Mouse (Mus musculus) c-Kit-positive CD71-positive TER-119-negative erythroid progenitor cells, embryonic 14.5 days (primary cell): ENCODE measurements around the gene Hist1h4a.
"Not testable (repeated sequence)": the region's sequence is repeated elsewhere in the genome, so short reads cannot be mapped to it uniquely, and the experiment has no call there.

Source experiments
- DNase-seq: peaks from one replicate; pipeline ENCODE4 v3.0.0-alpha.2; 2013; ENCODE audit warnings: low read depth

Gene Hist1h4a

GRCm38 (mm10) chr13:23760972-23761864 is at the start of gene Hist1h4a:
Gene Hist1h4a, minus strand, starts transcription at chr13:23761230.
- peak; percentile 99 for DNase-seq

- DNase-seq: no peak
These were observed 45.5 kb upstream of the Hist1h4a start, which contains the start of gene Slc17a2 for GRCm38 (mm10) chr13:23806422-23807052. Gene Slc17a2, plus strand, starts transcription at chr13:23806993.

- no peak for DNase-seq
These were observed 43.5 kb upstream of the Hist1h4a start for GRCm38 (mm10) chr13:23804532-23804931.

GRCm38 (mm10) chr13:23799405-23799804 is 38.4 kb upstream of the Hist1h4a start:
- DNase-seq: no peak

- DNase-seq: peak; percentile 53
These were observed 31.5 kb upstream of the Hist1h4a start for GRCm38 (mm10) chr13:23792520-23792919.

GRCm38 (mm10) chr13:23779025-23779424 is 18.0 kb upstream of the Hist1h4a start:
- no peak for DNase-seq

GRCm38 (mm10) chr13:23778339-23778738 is 17.3 kb upstream of the Hist1h4a start:
- DNase-seq: no peak

GRCm38 (mm10) chr13:23772561-23773313 is 11.7 kb upstream of the Hist1h4a start:
- DNase-seq: no peak

GRCm38 (mm10) chr13:23769613-23770012 is 8.6 kb upstream of the Hist1h4a start, which contains the start of gene Trim38:
Gene Trim38, plus strand, starts transcription at chr13:23769913.
- not testable (repeated sequence) for DNase-seq

- DNase-seq: no peak
These were observed 7.9 kb upstream of the Hist1h4a start for GRCm38 (mm10) chr13:23768834-23769397.

GRCm38 (mm10) chr13:23766772-23767171 is 5.7 kb upstream of the Hist1h4a start:
- no peak for DNase-seq

GRCm38 (mm10) chr13:23765172-23765513 is 4.1 kb upstream of the Hist1h4a start:
- DNase-seq: no peak

- no peak for DNase-seq
These were observed 3.5 kb upstream of the Hist1h4a start for GRCm38 (mm10) chr13:23764324-23765171.

- peak; percentile 86 for DNase-seq
These were observed 2.7 kb upstream of the Hist1h4a start, which contains the start of gene Hist1h1a for GRCm38 (mm10) chr13:23763586-23764323. Gene Hist1h1a, plus strand, starts transcription at chr13:23763666.

- DNase-seq: no peak
These were observed 2.2 kb upstream of the Hist1h4a start for GRCm38 (mm10) chr13:23763242-23763585.

- peak; percentile 84 for DNase-seq
These were observed 1.1 kb upstream of the Hist1h4a start, which contains the start of gene Hist1h3a for GRCm38 (mm10) chr13:23761871-23762821. Gene Hist1h3a, minus strand, starts transcription at chr13:23762386.

GRCm38 (mm10) chr13:23760240-23760971 is 624 bp downstream of the Hist1h4a start:
- DNase-seq: no peak

GRCm38 (mm10) chr13:23759916-23760239 is 1.2 kb downstream of the Hist1h4a start:
- DNase-seq: no peak
